Mouse (Mus musculus) brain, embryonic 14.5 days (tissue): ENCODE data around the gene Cep128.

Experiments
- CTCF ChIP-seq: fragments of 200-500 bp; IDR thresholded peaks from 2 replicates; pipeline ENCODE4 v1.5.1; 2012; ENCODE audit warnings: inconsistent platforms, mild to moderate bottlenecking, moderate library complexity, borderline replicate concordance; ENCODE audit not compliant: insufficient read depth, insufficient read length; ENCODE audit errors: extremely low read depth
- POLR2A ChIP-seq: fragments of 200-500 bp; IDR thresholded peaks from 2 replicates; pipeline ENCODE4 v1.6.1; 2012; ENCODE audit warnings: mild to moderate bottlenecking, inconsistent platforms, borderline replicate concordance; ENCODE audit not compliant: poor library complexity, insufficient read depth, insufficient read length, severe bottlenecking; ENCODE audit errors: extremely low read depth

- no peak for TF ChIP-seq POLR2A
- TF ChIP-seq CTCF: no peak
Observed at GRCm38 (mm10) chr12:91185564-91185963, 198.6 kb downstream of the Cep128 start.
